Mouse (Mus musculus): ENCODE measurements around the gene Katnal1.

DNA sequence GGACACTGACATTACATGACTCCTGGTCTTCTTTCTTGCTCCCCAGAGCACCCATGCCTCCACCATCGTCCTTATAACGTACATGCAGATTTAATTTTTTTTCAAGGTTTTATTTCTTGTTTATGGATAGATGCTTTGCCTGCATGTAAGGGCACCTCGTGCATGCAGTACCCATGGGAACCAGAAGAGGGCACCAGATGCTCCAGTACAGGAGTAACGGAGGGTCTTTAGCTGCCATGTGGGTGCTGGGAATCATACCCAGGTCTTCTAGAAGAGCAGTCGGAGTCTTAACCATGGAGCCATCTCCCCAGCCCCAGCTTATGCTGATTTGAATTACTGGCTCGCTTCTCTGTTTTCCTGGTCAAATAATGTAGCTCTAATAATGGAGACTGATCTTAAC lies 13.2 kb upstream of the Katnal1 start:
- TF ChIP-seq GATA1 (IDR thresholded peaks at IDR 0.05; ENCODE audit: low read length), result no peak
- no peak for TF ChIP-seq TAL1 (IDR thresholded peaks at IDR 0.05; ENCODE audit: low read length)

Measured in erythroblast, embryonic 14.5 days (primary cell).